Mouse (Mus musculus) midbrain, embryonic 14.5 days (tissue): Measurements from ENCODE around the gene Apbb1ip. TPM values are rescaled to one million over a fixed set of nuclear protein-coding genes. Genes with fewer than 3 reads are reported as not detected.

Experiments
- ATAC-seq: fragments of 200-750 bp; cut with Nextera tagmentation; 2 replicates; pipeline ENCODE4 v1.8.0; 2017; ENCODE audit warnings: moderate number of reproducible peaks, moderate library complexity; ENCODE audit not compliant: low FRiP score, low TSS enrichment
- DNase-seq: peaks from one replicate; pipeline ENCODE4 v3.0.0-alpha.2; 2015
- H3K27ac ChIP-seq: fragments of 300-500 bp; sonication (generic); replicated peaks from 2 replicates; pipeline ENCODE4 v1.5.1; 2014; ENCODE audit warnings: mild to moderate bottlenecking, low read depth, low read length, moderate library complexity
- H3K27me3 ChIP-seq: fragments of 300-500 bp; sonication (generic); 2 replicates; pipeline ENCODE4 v1.6.1; 2014; ENCODE audit warnings: low read length, control low read depth, mixed read lengths; ENCODE audit not compliant: control insufficient read depth, insufficient read depth
- H3K36me3 ChIP-seq: fragments of 300-500 bp; sonication (generic); 2 replicates; pipeline ENCODE4 v1.6.1; 2014; ENCODE audit warnings: low read length, control low read depth; ENCODE audit not compliant: control insufficient read depth, insufficient read depth
- H3K4me1 ChIP-seq: fragments of 300-500 bp; sonication (generic); 2 replicates; pipeline ENCODE4 v1.6.1; 2014; ENCODE audit warnings: mild to moderate bottlenecking, antibody characterized with exemption, low read length, control low read depth; ENCODE audit not compliant: control insufficient read depth, insufficient read depth
- H3K4me2 ChIP-seq: fragments of 300-500 bp; sonication (generic); 2 replicates; pipeline ENCODE4 v1.6.1; 2014; ENCODE audit warnings: mild to moderate bottlenecking, low read length, moderate library complexity
- H3K4me3 ChIP-seq: fragments of 300-500 bp; sonication (generic); replicated peaks from 2 replicates; pipeline ENCODE4 v1.5.1; 2014; ENCODE audit warnings: low read depth, low read length
- H3K9ac ChIP-seq: fragments of 300-500 bp; sonication (generic); replicated peaks from 2 replicates; pipeline ENCODE4 v1.6.1; 2014; ENCODE audit warnings: mild to moderate bottlenecking, low read length, moderate library complexity
- H3K9me3 ChIP-seq: fragments of 300-500 bp; sonication (generic); 2 replicates; pipeline ENCODE4 v1.6.1; 2016; ENCODE audit warnings: low read length, control low read depth, mixed read lengths; ENCODE audit not compliant: control insufficient read depth
- WGBS: fragments of 180-500 bp; shearing (Covaris S2); extraction: QIAGEN DNeasy Blood & Tissue Kit; methylation state at CpG from one replicate; pipeline ENCODE4 v1.1.7; 2014; 5-methylcytosine and 5-hydroxymethylcytosine counted together
- polyA plus RNA-seq: library from polyadenylated mRNA; unstranded; fragments of >200 nt; fragmentation: Nextera tagmentation; extraction: Ambion mirVana; gene quantifications from 2 replicates; pipeline ENCODE4 v1.2.1, GENCODE M21; 2014

The Apbb1ip gene
- polyA plus RNA-seq, 1 experiment from 2014 or later: 0.86 TPM

- Histone ChIP-seq H3K27ac (no peak overlapping the region), H3K36me3 (no peaks in the 10 kb centered on the region), H3K4me1 (no peaks in the 10 kb centered on the region), H3K4me3 (no peak overlapping the region), H3K9ac (no peak overlapping the region), H3K27me3 (no peaks in the 10 kb centered on the region), H3K9me3 (peaks cover 4% of the 10 kb centered on the region; the same call in 1 of the 2 replicates), H3K4me2 (no peak overlapping the region)
- no peak for ATAC-seq
- no peak for DNase-seq
Measured at GRCm38 (mm10) chr2:22796487-22796886, 22.6 kb downstream of the Apbb1ip start.

GRCm38 (mm10) chr2:22799430-22800041 is 25.6 kb downstream of the Apbb1ip start:
- no peak for ATAC-seq
- DNase-seq: no peak
- Histone ChIP-seq H3K4me3 (no peak overlapping the region), H3K4me1 (no peaks in the 10 kb centered on the region), H3K4me2 (no peak overlapping the region), H3K36me3 (no peaks in the 10 kb centered on the region), H3K27me3 (no peaks in the 10 kb centered on the region), H3K27ac (no peak overlapping the region), H3K9me3 (peaks cover 4% of the 10 kb centered on the region; the same call in 1 of the 2 replicates), H3K9ac (no peak overlapping the region)
- WGBS: 84% methylated on average over 2 of the region's 2 CpGs

- no peak overlapping the region for H3K4me2 ChIP-seq
- no peaks in the 10 kb centered on the region for H3K4me1 ChIP-seq
- no peak overlapping the region for H3K27ac ChIP-seq
- H3K9ac ChIP-seq: no peak overlapping the region
- ATAC-seq (no peak), DNase-seq (no peak)
- H3K36me3 ChIP-seq: no peaks in the 10 kb centered on the region
- no peaks in the 10 kb centered on the region for H3K9me3 ChIP-seq
- H3K4me3 ChIP-seq: no peak overlapping the region
- WGBS: 87% methylated on average over 2 of the region's 2 CpGs
- no peaks in the 10 kb centered on the region for H3K27me3 ChIP-seq
Measured at GRCm38 (mm10) chr2:22805589-22805988, 31.7 kb downstream of the Apbb1ip start.

GRCm38 (mm10) chr2:22806576-22806975 is 32.7 kb downstream of the Apbb1ip start:
- ATAC-seq (no peak), DNase-seq (no peak)
- Histone ChIP-seq H3K4me2 (no peak overlapping the region), H3K9ac (no peak overlapping the region), H3K27ac (no peak overlapping the region), H3K4me3 (no peak overlapping the region), H3K36me3 (no peaks in the 10 kb centered on the region), H3K9me3 (no peaks in the 10 kb centered on the region), H3K27me3 (no peaks in the 10 kb centered on the region), H3K4me1 (no peaks in the 10 kb centered on the region)
- 88% methylated on average over 1 of the region's 1 CpGs for WGBS

GRCm38 (mm10) chr2:22807312-22807711 is 33.4 kb downstream of the Apbb1ip start:
- no peak overlapping the region for H3K4me3 ChIP-seq
- ATAC-seq (no peak), DNase-seq (no peak)
- WGBS: 71% methylated on average over 1 of the region's 1 CpGs
- H3K4me1 ChIP-seq: no peaks in the 10 kb centered on the region
- H3K36me3 ChIP-seq: no peaks in the 10 kb centered on the region
- no peaks in the 10 kb centered on the region for H3K9me3 ChIP-seq
- H3K27me3 ChIP-seq: no peaks in the 10 kb centered on the region
- no peak overlapping the region for H3K27ac ChIP-seq
- no peak overlapping the region for H3K4me2 ChIP-seq
- H3K9ac ChIP-seq: no peak overlapping the region

GRCm38 (mm10) chr2:22810851-22811250 is 37.0 kb downstream of the Apbb1ip start:
- no peak overlapping the region for H3K4me2 ChIP-seq
- 94% methylated on average over 4 of the region's 4 CpGs for WGBS
- H3K4me3 ChIP-seq: no peak overlapping the region
- no peaks in the 10 kb centered on the region for H3K9me3 ChIP-seq
- no peaks in the 10 kb centered on the region for H3K36me3 ChIP-seq
- no peak overlapping the region for H3K27ac ChIP-seq
- ATAC-seq (no peak), DNase-seq (no peak)
- H3K4me1 ChIP-seq: no peaks in the 10 kb centered on the region
- no peaks in the 10 kb centered on the region for H3K27me3 ChIP-seq
- H3K9ac ChIP-seq: no peak overlapping the region

- H3K9ac ChIP-seq: no peak overlapping the region
- no peaks in the 10 kb centered on the region for H3K9me3 ChIP-seq
- no peak overlapping the region for H3K4me2 ChIP-seq
- no peak for ATAC-seq
- no peaks in the 10 kb centered on the region for H3K36me3 ChIP-seq
- H3K4me1 ChIP-seq: no peaks in the 10 kb centered on the region
- no peak for DNase-seq
- no peaks in the 10 kb centered on the region for H3K27me3 ChIP-seq
- no peak overlapping the region for H3K27ac ChIP-seq
- H3K4me3 ChIP-seq: no peak overlapping the region
- WGBS: 92% methylated on average over 8 of the region's 8 CpGs
Measured at GRCm38 (mm10) chr2:22811466-22811865, 37.6 kb downstream of the Apbb1ip start.

- no peak for ATAC-seq
- 86% methylated on average over 5 of the region's 5 CpGs for WGBS
- no peaks in the 10 kb centered on the region for H3K36me3 ChIP-seq
- no peaks in the 10 kb centered on the region for H3K9me3 ChIP-seq
- H3K4me3 ChIP-seq: no peak overlapping the region
- no peak for DNase-seq
- no peaks in the 10 kb centered on the region for H3K4me1 ChIP-seq
- H3K27me3 ChIP-seq: no peaks in the 10 kb centered on the region
- H3K4me2 ChIP-seq: no peak overlapping the region
- H3K9ac ChIP-seq: no peak overlapping the region
- H3K27ac ChIP-seq: no peak overlapping the region
Measured at GRCm38 (mm10) chr2:22813921-22814320, 40.0 kb downstream of the Apbb1ip start.

- no peaks in the 10 kb centered on the region for H3K9me3 ChIP-seq
- H3K4me2 ChIP-seq: no peak overlapping the region
- H3K27me3 ChIP-seq: no peaks in the 10 kb centered on the region
- DNase-seq: no peak
- WGBS: 97% methylated on average over 2 of the region's 2 CpGs
- H3K9ac ChIP-seq: no peak overlapping the region
- H3K27ac ChIP-seq: no peak overlapping the region
- no peak for ATAC-seq
- no peaks in the 10 kb centered on the region for H3K36me3 ChIP-seq
- no peaks in the 10 kb centered on the region for H3K4me1 ChIP-seq
- H3K4me3 ChIP-seq: no peak overlapping the region
Measured at GRCm38 (mm10) chr2:22815674-22816073, 41.8 kb downstream of the Apbb1ip start.
